Comparison of ENCODE assay signal across 13 mouse cellular contexts in genomic region chr13:99091562-99092278, GRCm38 (mm10).
A peak's percentile ranks its signal among the peaks of the same experiment; 100 is the strongest.
DNase-seq lines count a peak whose midpoint lies in the region; ATAC-seq and TF ChIP-seq lines count a peak whose summit lies in the region.
"Had no signal": no experiment of that assay in that cellular context is flagged by ENCODE, and none has a peak within 500 bp of the region (broad histone marks: within the 10 kb centered on the region; RNA-seq: fewer than 3 reads in every experiment).

No protein-coding gene starts in this region.

- intact Hi-C loops in left cerebral cortex, adult 2 months (cut with DNase I), result loop anchor here (2.0 to 5.0 kb wide), 2 partner anchors 167 to 219 kb away; no protein-coding TSS in a partner anchor
- intact Hi-C loops in left cerebral cortex, postnatal 4 days (cut with DNase I), result no loop called here

- no peaks in the 10 kb centered on the region for H3K9me3 ChIP-seq in heart, embryonic 13.5 days
- no peaks in the 10 kb centered on the region for H3K9me3 ChIP-seq in midbrain, embryonic 11.5 days (ENCODE audit: control insufficient read depth, low read length)
- no peaks in the 10 kb centered on the region for H3K9me3 ChIP-seq in midbrain, postnatal 0 days (ENCODE audit: low read length)
- H3K9me3 ChIP-seq in kidney, embryonic 15.5 days (replicated peaks), result no peaks in the 10 kb centered on the region
- no peaks in the 10 kb centered on the region for H3K9me3 ChIP-seq in neural tube, embryonic 15.5 days (replicated peaks)
- H3K9me3 ChIP-seq: forebrain, embryonic 13.5 days; stomach, embryonic 15.5 days had no signal

- H3K4me1 ChIP-seq in heart, embryonic 13.5 days, result peaks cover 30% of the 10 kb centered on the region
- peaks cover 4% of the 10 kb centered on the region for H3K4me1 ChIP-seq in midbrain, embryonic 11.5 days (ENCODE audit: control insufficient read depth, insufficient read depth, low read length)
- H3K4me1 ChIP-seq in midbrain, postnatal 0 days (ENCODE audit: insufficient read depth, low read length), result no peaks in the 10 kb centered on the region
- H3K4me1 ChIP-seq in kidney, embryonic 15.5 days, result peaks cover 25% of the 10 kb centered on the region
- peaks cover 22% of the 10 kb centered on the region for H3K4me1 ChIP-seq in neural tube, embryonic 15.5 days

- no peak overlapping the region for H3K9ac ChIP-seq in heart, embryonic 13.5 days
- no peak overlapping the region for H3K9ac ChIP-seq in midbrain, embryonic 11.5 days (ENCODE audit: low read length)
- no peak overlapping the region for H3K9ac ChIP-seq in midbrain, postnatal 0 days (replicated peaks; ENCODE audit: low read length, poor library complexity, severe bottlenecking)
- H3K9ac ChIP-seq in kidney, embryonic 15.5 days, result no peak overlapping the region
- H3K9ac ChIP-seq in neural tube, embryonic 15.5 days (replicated peaks), result no peak overlapping the region
- H3K9ac ChIP-seq: forebrain, embryonic 13.5 days; stomach, embryonic 15.5 days had no signal

- H3K36me3 ChIP-seq in heart, embryonic 13.5 days, result no peaks in the 10 kb centered on the region
- no peaks in the 10 kb centered on the region for H3K36me3 ChIP-seq in midbrain, embryonic 11.5 days (ENCODE audit: control insufficient read depth, insufficient read depth, low read length)
- no peaks in the 10 kb centered on the region for H3K36me3 ChIP-seq in midbrain, postnatal 0 days (ENCODE audit: insufficient read depth, low read length)
- H3K36me3 ChIP-seq in kidney, embryonic 15.5 days, result no peaks in the 10 kb centered on the region
- H3K36me3 ChIP-seq in neural tube, embryonic 15.5 days, result no peaks in the 10 kb centered on the region
- H3K36me3 ChIP-seq: stomach, embryonic 15.5 days had no signal

- DNase-seq in heart, adult 9 months (ENCODE audit: low spot score in 2 of 2), result no peak
- peak; percentile 59 for DNase-seq in midbrain, embryonic 11.5 days (ENCODE audit: low spot score, missing footprints)
- no peak for DNase-seq in midbrain, postnatal 0 days (ENCODE audit: low spot score)
- DNase-seq in left cerebral cortex, adult 2 months (ENCODE audit: extremely low spot score in 1 of 2, low spot score in 2 of 2), result no peak
- DNase-seq in left cerebral cortex, postnatal 4 days, result no peak
- DNase-seq: cerebellum, adult 9-11 months; right cerebral cortex, adult 18-20 months had no signal

- H3K4me3 ChIP-seq in heart, embryonic 13.5 days, result no peak overlapping the region
- no peak overlapping the region for H3K4me3 ChIP-seq in midbrain, embryonic 11.5 days (ENCODE audit: low read depth, low read length)
- H3K4me3 ChIP-seq in midbrain, postnatal 0 days (ENCODE audit: low read depth, low read length), result no peak overlapping the region
- no peak overlapping the region for H3K4me3 ChIP-seq in kidney, embryonic 15.5 days (replicated peaks)
- H3K4me3 ChIP-seq in neural tube, embryonic 15.5 days (replicated peaks), result no peak overlapping the region
- H3K4me3 ChIP-seq in left cerebral cortex, adult 2 months, result no peak overlapping the region
- H3K4me3 ChIP-seq: forebrain, embryonic 13.5 days; stomach, embryonic 15.5 days had no signal

- no peak for TF ChIP-seq CTCF in midbrain, postnatal 0 days (IDR thresholded peaks at IDR 0.05)
- no peak for TF ChIP-seq CTCF in left cerebral cortex, adult 2 months (IDR thresholded peaks at IDR 0.05)

- 54% methylated on average over 7 of the region's 7 CpGs for WGBS in heart, embryonic 13.5 days
- 78% methylated on average over 7 of the region's 7 CpGs for WGBS in midbrain, embryonic 11.5 days
- WGBS in midbrain, postnatal 0 days, result 71% methylated on average over 7 of the region's 7 CpGs
- 48% methylated on average over 7 of the region's 7 CpGs for WGBS in kidney, embryonic 15.5 days
- 61% methylated on average over 7 of the region's 7 CpGs for WGBS in neural tube, embryonic 15.5 days

- no peaks in the 10 kb centered on the region for H3K27me3 ChIP-seq in heart, embryonic 13.5 days (replicated peaks)
- no peaks in the 10 kb centered on the region for H3K27me3 ChIP-seq in midbrain, embryonic 11.5 days (ENCODE audit: control insufficient read depth, insufficient read depth, low read length)
- no peaks in the 10 kb centered on the region for H3K27me3 ChIP-seq in midbrain, postnatal 0 days (ENCODE audit: insufficient read depth, low read length)
- no peaks in the 10 kb centered on the region for H3K27me3 ChIP-seq in kidney, embryonic 15.5 days
- H3K27me3 ChIP-seq in neural tube, embryonic 15.5 days (replicated peaks), result no peaks in the 10 kb centered on the region
- H3K27me3 ChIP-seq: forebrain, embryonic 13.5 days; stomach, embryonic 15.5 days had no signal

- H3K4me2 ChIP-seq in heart, embryonic 13.5 days, result 0 out of 2 replicates have a peak overlapping the region, but pooled peaks have one; percentile 7
- H3K4me2 ChIP-seq in midbrain, embryonic 11.5 days, result no peak overlapping the region
- no peak overlapping the region for H3K4me2 ChIP-seq in midbrain, postnatal 0 days (ENCODE audit: low read depth, low read length, poor library complexity, severe bottlenecking)
- H3K4me2 ChIP-seq in kidney, embryonic 15.5 days, result peak overlapping the region; percentile 7; the same call in 1 of the 2 replicates
- H3K4me2 ChIP-seq in neural tube, embryonic 15.5 days, result no peak overlapping the region
- H3K4me2 ChIP-seq: forebrain, embryonic 13.5 days had no signal

- H3K27ac ChIP-seq in heart, embryonic 13.5 days (replicated peaks), result 0 out of 2 replicates have a peak overlapping the region, but pooled peaks have one; percentile 39
- H3K27ac ChIP-seq in midbrain, embryonic 11.5 days (ENCODE audit: low read depth, low read length), result no peak overlapping the region
- H3K27ac ChIP-seq in midbrain, postnatal 0 days (ENCODE audit: low read depth, low read length), result no peak overlapping the region
- peak overlapping the region; percentile 71 for H3K27ac ChIP-seq in kidney, embryonic 15.5 days
- 0 out of 2 replicates have a peak overlapping the region, but pooled peaks have one; percentile 45 for H3K27ac ChIP-seq in neural tube, embryonic 15.5 days (replicated peaks)
- H3K27ac ChIP-seq in left cerebral cortex, adult 2 months, result no peak overlapping the region
- H3K27ac ChIP-seq: stomach, embryonic 15.5 days had no signal

- ATAC-seq in heart, embryonic 13.5 days (ENCODE audit: extremely low read depth, insufficient number of reproducible peaks, low FRiP score, low TSS enrichment), result no peak
- no peak for ATAC-seq in midbrain, embryonic 11.5 days (ENCODE audit: low FRiP score)
- no peak for ATAC-seq in midbrain, postnatal 0 days (ENCODE audit: low FRiP score)
- ATAC-seq in kidney, embryonic 15.5 days (replicated peaks; ENCODE audit: low FRiP score), result peak; percentile 29; the same call in 1 of the 2 replicates
- 0 out of 2 replicates have a peak, but pooled peaks have one; percentile 9 for ATAC-seq in neural tube, embryonic 15.5 days (ENCODE audit: low FRiP score)
- ATAC-seq: CD4-positive, CD25-positive, alpha-beta regulatory T cell, adult 4 months; forebrain, embryonic 13.5 days had no signal

Comparison
In these comparisons a context has a peak if more than half of its experiments do, and no peak if none do; other contexts are left out.
1. ATAC-seq: peak in kidney, embryonic 15.5 days (single experiment) and neural tube, embryonic 15.5 days (single experiment); none in heart, embryonic 13.5 days (single experiment), midbrain, embryonic 11.5 days (single experiment) and midbrain, postnatal 0 days (single experiment).
2. H3K27ac ChIP-seq: peak in heart, embryonic 13.5 days (single experiment), kidney, embryonic 15.5 days (single experiment) and neural tube, embryonic 15.5 days (single experiment); none in midbrain, embryonic 11.5 days (single experiment), midbrain, postnatal 0 days (single experiment) and left cerebral cortex, adult 2 months (single experiment).
3. H3K4me2 ChIP-seq: peak in heart, embryonic 13.5 days (single experiment) and kidney, embryonic 15.5 days (single experiment); none in midbrain, embryonic 11.5 days (single experiment), midbrain, postnatal 0 days (single experiment) and neural tube, embryonic 15.5 days (single experiment).